Mouse (Mus musculus) embryo, embryonic 11.5 days (tissue): ENCODE results near the gene Gm16451.
"Not testable (repeated sequence)": the region's sequence is repeated elsewhere in the genome, so short reads cannot be mapped to it uniquely, and the experiment has no call there.

ENCODE experiments used
- DNase-seq: peaks from one replicate; pipeline ENCODE4 v3.0.0-alpha.2; 2012; ENCODE audit warnings: low read depth, low spot score

The Gm16451 gene

GRCm38 (mm10) chr7:22118145-22118544 lies at the start of gene Gm16451:
TSS of gene Gm16451 (minus strand) at chr7:22118245.
- DNase-seq, result not testable (repeated sequence)

- not testable (repeated sequence) for DNase-seq
These were observed 45.9 kb upstream of the Gm16451 start, which contains the start of gene Vmn1r142 for GRCm38 (mm10) chr7:22163935-22164334. TSS of gene Vmn1r142 (minus strand) at chr7:22164035.

DNA sequence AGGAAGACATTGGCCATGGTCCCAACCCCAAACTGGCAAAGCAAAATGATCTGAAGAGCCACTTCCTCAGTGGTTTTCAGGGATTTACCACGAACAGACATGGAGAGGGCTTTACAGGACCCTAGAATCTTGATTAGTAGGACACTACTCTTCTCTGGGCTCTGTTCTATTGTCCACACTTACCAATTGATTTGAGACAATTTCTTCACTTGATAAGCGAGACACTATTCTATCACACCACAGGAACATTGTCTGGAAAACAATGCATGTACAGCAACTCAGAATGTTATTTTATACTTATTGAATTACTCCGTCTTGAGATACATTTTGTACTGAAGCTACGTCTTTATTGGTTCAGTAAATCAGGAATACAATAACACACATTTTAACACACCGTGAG lies 16.6 kb upstream of the Gm16451 start, which contains the start of gene Gm10666:
TSS of gene Gm10666 (minus strand) at position 101 of the 400 bp plus-strand sequence.
- DNase-seq, result not testable (repeated sequence)

DNA sequence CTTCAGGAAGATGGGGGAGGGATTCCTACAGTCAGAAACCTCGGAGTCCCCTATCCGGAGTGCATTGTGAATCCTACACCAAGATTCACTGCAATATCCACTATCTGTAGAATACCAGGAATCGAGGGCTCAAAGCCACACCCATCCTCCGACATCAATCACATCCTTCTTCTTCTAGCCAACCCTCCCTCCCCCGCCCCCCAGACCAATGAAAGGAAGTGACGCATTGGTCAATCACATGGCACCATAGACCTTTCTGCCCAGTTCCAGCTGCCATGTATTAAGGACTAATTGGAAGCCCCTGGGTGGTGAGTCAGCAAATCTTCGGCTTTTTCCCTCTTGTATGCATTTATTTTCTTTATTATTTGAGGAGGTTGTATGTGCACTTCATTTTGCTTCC lies 49.3 kb downstream of the Gm16451 start, which contains the start of gene Vmn1r139:
TSS of gene Vmn1r139 (plus strand) at position 301 of the 400 bp plus-strand sequence.
- DNase-seq, result not testable (repeated sequence)
